Mouse (Mus musculus): ENCODE results near the gene Tanc1. TPM values are rescaled to one million over a fixed set of nuclear protein-coding genes. Genes with fewer than 3 reads are reported as not detected.

Gene Tanc1
- polyA plus RNA-seq, 1 experiment = 7.2 TPM

- no peak for TF ChIP-seq CTCF (IDR thresholded peaks at IDR 0.05; ENCODE audit: extremely low read depth, insufficient read length, insufficient replicate concordance, low read depth, low read length)
- peak overlapping the region; percentile 63; the same call in 1 of the 2 replicates for H3K27ac ChIP-seq (ENCODE audit: insufficient read depth, low read depth, low read length)
- no peaks in the 10 kb centered on the region for H3K36me3 ChIP-seq (ENCODE audit: control insufficient read depth, insufficient read depth, low read length)
- WGBS = 44% methylated on average over 5 of the region's 5 CpGs
- no peak overlapping the region for H3K4me3 ChIP-seq (ENCODE audit: low read depth, low read length)
- H3K4me1 ChIP-seq (ENCODE audit: control insufficient read depth, insufficient read depth, insufficient read length, low read length) = peaks cover 28% of the 10 kb centered on the region
- H3K27me3 ChIP-seq (ENCODE audit: control insufficient read depth, insufficient read depth, low read length) = no peaks in the 10 kb centered on the region
Measured at GRCm38 (mm10) chr2:59680736-59681135, 68.9 kb downstream of the Tanc1 start.

- 26% methylated on average over 4 of the region's 4 CpGs for WGBS
- Histone ChIP-seq H3K27me3 (ENCODE audit: control insufficient read depth, insufficient read depth, low read length) (no peaks in the 10 kb centered on the region), H3K4me3 (ENCODE audit: low read depth, low read length) (no peak overlapping the region), H3K36me3 (ENCODE audit: control insufficient read depth, insufficient read depth, low read length) (no peaks in the 10 kb centered on the region), H3K4me1 (ENCODE audit: control insufficient read depth, insufficient read depth, insufficient read length, low read length) (peaks cover 27% of the 10 kb centered on the region), H3K27ac (ENCODE audit: insufficient read depth, low read depth, low read length) (peak overlapping the region; percentile 63)
- TF ChIP-seq CTCF (IDR thresholded peaks at IDR 0.05; ENCODE audit: extremely low read depth, insufficient read length, insufficient replicate concordance, low read depth, low read length) (no peak), POLR2A (IDR thresholded peaks at IDR 0.05; ENCODE audit: low read depth, low read length) (no peak)
Measured at GRCm38 (mm10) chr2:59681181-59681580, 69.3 kb downstream of the Tanc1 start.

GRCm38 (mm10) chr2:59684864-59685605 is 73.2 kb downstream of the Tanc1 start:
- Histone ChIP-seq H3K4me3 (ENCODE audit: low read depth, low read length) (no peak overlapping the region), H3K4me1 (ENCODE audit: control insufficient read depth, insufficient read depth, insufficient read length, low read length) (peaks cover 19% of the 10 kb centered on the region), H3K36me3 (ENCODE audit: control insufficient read depth, insufficient read depth, low read length) (no peaks in the 10 kb centered on the region), H3K27ac (ENCODE audit: insufficient read depth, low read depth, low read length) (peak overlapping the region; percentile 76), H3K27me3 (ENCODE audit: control insufficient read depth, insufficient read depth, low read length) (no peaks in the 10 kb centered on the region)
- 33% methylated on average over 16 of the region's 16 CpGs for WGBS
- TF ChIP-seq POLR2A (IDR thresholded peaks at IDR 0.05; ENCODE audit: low read depth, low read length) (no peak; the same call in 1 of the 2 replicates), CTCF (IDR thresholded peaks at IDR 0.05; ENCODE audit: extremely low read depth, insufficient read length, insufficient replicate concordance, low read depth, low read length) (no peak)

GRCm38 (mm10) chr2:59685606-59685950 is 73.7 kb downstream of the Tanc1 start:
- Histone ChIP-seq H3K4me3 (ENCODE audit: low read depth, low read length) (no peak overlapping the region), H3K27ac (ENCODE audit: insufficient read depth, low read depth, low read length) (peak overlapping the region; percentile 76), H3K27me3 (ENCODE audit: control insufficient read depth, insufficient read depth, low read length) (no peaks in the 10 kb centered on the region), H3K36me3 (ENCODE audit: control insufficient read depth, insufficient read depth, low read length) (no peaks in the 10 kb centered on the region), H3K4me1 (ENCODE audit: control insufficient read depth, insufficient read depth, insufficient read length, low read length) (peaks cover 15% of the 10 kb centered on the region; the same call in 1 of the 2 replicates)
- WGBS = 45% methylated on average over 4 of the region's 4 CpGs
- TF ChIP-seq POLR2A (IDR thresholded peaks at IDR 0.05; ENCODE audit: low read depth, low read length) (no peak), CTCF (IDR thresholded peaks at IDR 0.05; ENCODE audit: extremely low read depth, insufficient read length, insufficient replicate concordance, low read depth, low read length) (no peak)

GRCm38 (mm10) chr2:59688261-59689104 is 76.6 kb downstream of the Tanc1 start:
- no peak overlapping the region for H3K4me3 ChIP-seq (ENCODE audit: low read depth, low read length)

GRCm38 (mm10) chr2:59691112-59691511 is 79.3 kb downstream of the Tanc1 start:
- H3K27ac ChIP-seq (ENCODE audit: insufficient read depth, low read depth, low read length) = no peak overlapping the region
- H3K4me3 ChIP-seq (ENCODE audit: low read depth, low read length) = no peak overlapping the region
- H3K36me3 ChIP-seq (ENCODE audit: control insufficient read depth, insufficient read depth, low read length) = no peaks in the 10 kb centered on the region
- H3K4me1 ChIP-seq (ENCODE audit: control insufficient read depth, insufficient read depth, insufficient read length, low read length) = peaks cover 2% of the 10 kb centered on the region; the same call in 1 of the 2 replicates
- WGBS = 61% methylated on average over 4 of the region's 4 CpGs
- H3K27me3 ChIP-seq (ENCODE audit: control insufficient read depth, insufficient read depth, low read length) = no peaks in the 10 kb centered on the region
- TF ChIP-seq CTCF (IDR thresholded peaks at IDR 0.05; ENCODE audit: extremely low read depth, insufficient read length, insufficient replicate concordance, low read depth, low read length) (no peak), POLR2A (IDR thresholded peaks at IDR 0.05; ENCODE audit: low read depth, low read length) (no peak)

More at GRCm38 (mm10) chr2:59688261-59689104, 76.6 kb downstream of the Tanc1 start:
- Histone ChIP-seq H3K36me3 (ENCODE audit: control insufficient read depth, insufficient read depth, low read length) (no peaks in the 10 kb centered on the region), H3K27ac (ENCODE audit: insufficient read depth, low read depth, low read length) (no peak overlapping the region), H3K4me1 (ENCODE audit: control insufficient read depth, insufficient read depth, insufficient read length, low read length) (peaks cover 9% of the 10 kb centered on the region; the same call in 1 of the 2 replicates), H3K27me3 (ENCODE audit: control insufficient read depth, insufficient read depth, low read length) (no peaks in the 10 kb centered on the region)
- 84% methylated on average over 16 of the region's 16 CpGs for WGBS
- TF ChIP-seq POLR2A (IDR thresholded peaks at IDR 0.05; ENCODE audit: low read depth, low read length) (no peak), CTCF (IDR thresholded peaks at IDR 0.05; ENCODE audit: extremely low read depth, insufficient read length, insufficient replicate concordance, low read depth, low read length) (no peak)

- WGBS = 67% methylated on average over 5 of the region's 5 CpGs
- H3K4me3 ChIP-seq (ENCODE audit: low read depth, low read length) = no peak overlapping the region
- H3K27ac ChIP-seq (ENCODE audit: insufficient read depth, low read depth, low read length) = no peak overlapping the region
- H3K4me1 ChIP-seq (ENCODE audit: control insufficient read depth, insufficient read depth, insufficient read length, low read length) = peaks cover 10% of the 10 kb centered on the region
- TF ChIP-seq POLR2A (IDR thresholded peaks at IDR 0.05; ENCODE audit: low read depth, low read length) (no peak), CTCF (IDR thresholded peaks at IDR 0.05; ENCODE audit: extremely low read depth, insufficient read length, insufficient replicate concordance, low read depth, low read length) (no peak)
- no peaks in the 10 kb centered on the region for H3K36me3 ChIP-seq (ENCODE audit: control insufficient read depth, insufficient read depth, low read length)
- H3K27me3 ChIP-seq (ENCODE audit: control insufficient read depth, insufficient read depth, low read length) = no peaks in the 10 kb centered on the region
Measured at GRCm38 (mm10) chr2:59693473-59693872, 81.6 kb downstream of the Tanc1 start.

All from small intestine, adult 2 months (tissue).